Mouse (Mus musculus) midbrain, embryonic 15.5 days (tissue): Measurements from ENCODE around the gene Vmn1r13. TPM values are rescaled to one million over a fixed set of nuclear protein-coding genes. Genes with fewer than 3 reads are reported as not detected.
"Not testable (repeated sequence)": the region's sequence is repeated elsewhere in the genome, so short reads cannot be mapped to it uniquely, and the experiment has no call there.

Experiments used
- ATAC-seq: fragments of 200-750 bp; cut with Nextera tagmentation; replicated peaks from 2 replicates; pipeline ENCODE4 v1.8.0; 2017; ENCODE audit warnings: moderate TSS enrichment
- H3K27ac ChIP-seq: fragments of 300-500 bp; sonication (generic); 2 replicates; pipeline ENCODE4 v1.5.1; 2015; ENCODE audit warnings: mild to moderate bottlenecking, inconsistent platforms
- H3K27me3 ChIP-seq: fragments of 300-500 bp; sonication (generic); replicated peaks from 2 replicates; pipeline ENCODE4 v1.6.1; 2015; ENCODE audit warnings: inconsistent platforms
- H3K36me3 ChIP-seq: fragments of 300-500 bp; sonication (generic); replicated peaks from 2 replicates; pipeline ENCODE4 v1.6.1; 2015; ENCODE audit warnings: inconsistent platforms
- H3K4me1 ChIP-seq: fragments of 300-500 bp; sonication (generic); 2 replicates; pipeline ENCODE4 v1.6.1; 2015; ENCODE audit warnings: inconsistent platforms
- H3K4me2 ChIP-seq: fragments of 300-500 bp; sonication (generic); 2 replicates; pipeline ENCODE4 v1.6.1; 2015; ENCODE audit warnings: inconsistent platforms, mild to moderate bottlenecking, moderate library complexity
- H3K4me3 ChIP-seq: fragments of 300-500 bp; sonication (generic); 2 replicates; pipeline ENCODE4 v1.5.1; 2015; ENCODE audit warnings: mild to moderate bottlenecking, inconsistent platforms
- H3K9ac ChIP-seq: fragments of 300-500 bp; sonication (generic); 2 replicates; pipeline ENCODE4 v1.6.1; 2015; ENCODE audit warnings: mild to moderate bottlenecking, inconsistent platforms
- H3K9me3 ChIP-seq: fragments of 300-500 bp; sonication (generic); 2 replicates; pipeline ENCODE4 v1.6.1; 2016; ENCODE audit warnings: inconsistent platforms
- WGBS: fragments of 180-500 bp; shearing (Covaris S2); methylation state at CpG from one replicate; pipeline ENCODE4 v1.1.7; 2015; ENCODE audit warnings: mixed read lengths; 5-methylcytosine and 5-hydroxymethylcytosine counted together
- polyA plus RNA-seq: library from polyadenylated mRNA; unstranded; fragments of >200 nt; fragmentation: Nextera tagmentation; extraction: Ambion mirVana; gene quantifications from 2 replicates; pipeline ENCODE4 v1.2.1, GENCODE M21; 2015

The Vmn1r13 gene
- not detected in 2 replicates for polyA plus RNA-seq

- H3K9ac ChIP-seq, H3K27me3 ChIP-seq, H3K4me2 ChIP-seq, H3K4me3 ChIP-seq, H3K36me3 ChIP-seq, ATAC-seq, H3K27ac ChIP-seq, H3K4me1 ChIP-seq, H3K9me3 ChIP-seq: not testable (repeated sequence)
- WGBS: 92% methylated on average over 1 of the region's 1 CpGs
These were observed at the start of gene Vmn1r13 for GRCm38 (mm10) chr6:57202990-57203389. Vmn1r13 (plus strand) TSS chr6:57203290.

- H3K4me1 ChIP-seq: no peaks in the 10 kb centered on the region
- no peak within 1 kb of the TSS for H3K27ac ChIP-seq
- H3K4me2 ChIP-seq: no peak within 1 kb of the TSS
- WGBS: 89% methylated on average over 2 of the region's 2 CpGs
- no peak within 1 kb of the TSS for H3K4me3 ChIP-seq
- ATAC-seq: no peak
- no peaks in the 10 kb centered on the region for H3K36me3 ChIP-seq
- no peaks in the 10 kb centered on the region for H3K9me3 ChIP-seq
- H3K27me3 ChIP-seq: no peaks in the 10 kb centered on the region
- H3K9ac ChIP-seq: no peak within 1 kb of the TSS
These were observed 46.5 kb upstream of the Vmn1r13 start, which contains the start of gene Vmn1r12 for GRCm38 (mm10) chr6:57156619-57157018. Vmn1r12 (plus strand) TSS chr6:57156919.

GRCm38 (mm10) chr6:57190016-57190415, 13.1 kb upstream of the Vmn1r13 start:
- not testable (repeated sequence) for H3K9ac ChIP-seq, H3K9me3 ChIP-seq, H3K36me3 ChIP-seq, ATAC-seq, H3K4me3 ChIP-seq, H3K27ac ChIP-seq, H3K4me2 ChIP-seq, H3K4me1 ChIP-seq, H3K27me3 ChIP-seq
- WGBS: 61% methylated on average over 3 of the region's 3 CpGs

GRCm38 (mm10) chr6:57231386-57231785, 28.3 kb downstream of the Vmn1r13 start, which contains the start of gene Vmn1r14:
Vmn1r14 (plus strand) TSS chr6:57231686.
- 93% methylated on average over 3 of the region's 3 CpGs for WGBS
- no peaks in the 10 kb centered on the region for H3K27me3 ChIP-seq
- no peak within 1 kb of the TSS for H3K4me3 ChIP-seq
- no peak within 1 kb of the TSS for H3K4me2 ChIP-seq
- H3K9ac ChIP-seq: no peak within 1 kb of the TSS
- no peak for ATAC-seq
- no peak within 1 kb of the TSS for H3K27ac ChIP-seq
- no peaks in the 10 kb centered on the region for H3K9me3 ChIP-seq
- H3K36me3 ChIP-seq: no peaks in the 10 kb centered on the region
- H3K4me1 ChIP-seq: no peaks in the 10 kb centered on the region

- Histone ChIP-seq H3K9ac (no peak within 1 kb of the TSS), H3K27ac (no peak within 1 kb of the TSS), H3K36me3 (no peaks in the 10 kb centered on the region), H3K4me1 (no peaks in the 10 kb centered on the region), H3K27me3 (no peaks in the 10 kb centered on the region), H3K9me3 (no peaks in the 10 kb centered on the region), H3K4me3 (no peak within 1 kb of the TSS), H3K4me2 (no peak within 1 kb of the TSS)
- no peak for ATAC-seq
- WGBS: 73% methylated on average over 1 of the region's 1 CpGs
These were observed 54.6 kb downstream of the Vmn1r13 start, which contains the start of gene Vmn1r15 for GRCm38 (mm10) chr6:57257652-57258051. Vmn1r15 (plus strand) TSS chr6:57257952.

- no peaks in the 10 kb centered on the region for H3K9me3 ChIP-seq
- no peaks in the 10 kb centered on the region for H3K27me3 ChIP-seq
- H3K27ac ChIP-seq: no peak overlapping the region
- H3K4me2 ChIP-seq: no peak overlapping the region
- no peak overlapping the region for H3K9ac ChIP-seq
- no peaks in the 10 kb centered on the region for H3K4me1 ChIP-seq
- WGBS: 94% methylated on average over 2 of the region's 2 CpGs
- H3K4me3 ChIP-seq: no peak overlapping the region
- no peaks in the 10 kb centered on the region for H3K36me3 ChIP-seq
- no peak for ATAC-seq
These were observed 57.9 kb downstream of the Vmn1r13 start for GRCm38 (mm10) chr6:57260990-57261389.

Other genes starting within 250 kb of the Vmn1r13 start
- gene Vmn1r5, start 233.0 kb upstream of the Vmn1r13 start, polyA plus RNA-seq: not detected in 2 replicates
- not detected in 2 replicates for gene Vmn1r6, start 206.0 kb upstream of the Vmn1r13 start, polyA plus RNA-seq
- not detected in 2 replicates for gene Vmn1r7, start 178.0 kb upstream of the Vmn1r13 start, polyA plus RNA-seq
- not detected in 2 replicates for gene Vmn1r8, start 171.0 kb upstream of the Vmn1r13 start, polyA plus RNA-seq
- not detected in 2 replicates for gene Vmn1r9, start 136.5 kb upstream of the Vmn1r13 start, polyA plus RNA-seq
- gene Vmn1r10, start 93.8 kb upstream of the Vmn1r13 start, polyA plus RNA-seq: not detected in 2 replicates
- gene Vmn1r11, start 69.8 kb upstream of the Vmn1r13 start, polyA plus RNA-seq: not detected in 2 replicates
- not detected in 2 replicates for gene Vmn1r12, start 46.4 kb upstream of the Vmn1r13 start, polyA plus RNA-seq
- not detected in 2 replicates for gene Vmn1r14, start 28.4 kb downstream of the Vmn1r13 start, polyA plus RNA-seq
- not detected in 2 replicates for gene Vmn1r15, start 54.7 kb downstream of the Vmn1r13 start, polyA plus RNA-seq
- not detected in 2 replicates for gene Vmn1r16, start 126.2 kb downstream of the Vmn1r13 start, polyA plus RNA-seq
- gene Vmn1r17, start 160.4 kb downstream of the Vmn1r13 start, polyA plus RNA-seq: not detected in 2 replicates
- not detected in 2 replicates for gene Vmn1r18, start 192.5 kb downstream of the Vmn1r13 start, polyA plus RNA-seq
- gene Vmn1r19, start 200.5 kb downstream of the Vmn1r13 start, polyA plus RNA-seq: not detected in 2 replicates
- not detected in 2 replicates for gene Vmn1r20, start 225.6 kb downstream of the Vmn1r13 start, polyA plus RNA-seq